Mouse (Mus musculus) CD4-positive, CD25-positive, alpha-beta regulatory T cell, adult 2 months (primary cell): Measurements from ENCODE around the gene Olfr878.

ENCODE experiments used
- DNase-seq: peaks from one replicate; pipeline ENCODE4 v3.0.0-alpha.2; 2012; ENCODE audit warnings: low read depth, low spot score

Olfr878 gene

DNA sequence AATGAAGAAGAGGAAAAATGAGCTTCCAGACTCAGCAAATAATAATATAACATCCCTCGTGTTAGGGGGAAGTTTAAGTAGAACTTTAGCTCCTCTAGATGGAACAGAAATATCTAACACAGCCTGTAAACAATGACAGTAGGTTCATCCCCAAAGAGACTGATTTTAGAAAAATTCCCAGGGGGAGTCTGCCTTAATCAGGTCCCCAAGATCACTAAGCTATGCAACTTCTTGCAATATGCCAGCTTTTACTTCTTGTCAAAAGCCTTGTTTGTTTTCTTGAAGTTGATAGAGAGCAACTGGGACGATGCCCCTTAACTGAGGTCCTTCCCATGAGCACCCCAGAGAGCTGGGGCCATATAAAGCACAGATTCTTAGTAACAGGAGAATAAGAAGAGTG, at the start of gene Olfr878:
TSS of gene Olfr878 (plus strand) at position 301 of the 400 bp plus-strand sequence.
- no peak for DNase-seq

GRCm38 (mm10) chr9:37870246-37870645, 47.4 kb upstream of the Olfr878 start:
- no peak for DNase-seq

DNA sequence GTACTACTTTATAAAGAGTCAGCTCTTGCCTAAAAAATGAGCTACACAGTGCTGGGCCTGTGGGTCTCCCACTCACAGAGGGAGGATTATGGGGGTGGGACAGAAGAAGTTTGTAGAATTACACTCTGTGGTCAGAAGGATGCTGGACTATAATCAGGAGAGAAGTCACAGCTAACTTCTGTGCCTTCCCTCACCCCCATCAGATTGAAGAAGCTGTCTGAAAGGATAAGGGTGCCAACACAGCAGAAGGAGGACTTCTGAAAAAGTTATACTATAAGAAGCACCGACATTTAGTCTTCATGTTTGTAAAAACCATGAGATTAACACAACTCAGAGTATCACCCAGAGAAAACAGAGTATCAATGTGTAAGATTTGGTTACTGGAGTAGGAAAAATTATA, 46.5 kb upstream of the Olfr878 start:
- DNase-seq: no peak

DNA sequence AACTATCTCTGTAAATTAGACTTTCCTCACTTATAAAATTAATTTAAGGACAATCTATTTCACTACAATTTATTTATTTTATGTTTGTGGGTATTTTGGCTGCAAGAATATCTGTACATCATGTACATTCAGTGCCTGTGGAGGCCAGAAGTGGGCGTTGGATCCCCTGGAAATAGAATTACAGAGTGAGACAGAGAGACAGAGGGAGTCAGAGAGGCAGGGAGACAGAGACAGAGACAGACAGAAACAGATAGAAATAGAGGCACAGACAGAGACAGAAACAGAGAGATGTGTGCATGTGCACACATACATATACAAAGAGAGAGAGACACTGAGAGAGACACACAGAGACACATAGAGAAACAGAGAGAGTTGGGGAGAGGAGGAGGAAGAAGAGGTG, 46.1 kb upstream of the Olfr878 start:
- no peak for DNase-seq

DNA sequence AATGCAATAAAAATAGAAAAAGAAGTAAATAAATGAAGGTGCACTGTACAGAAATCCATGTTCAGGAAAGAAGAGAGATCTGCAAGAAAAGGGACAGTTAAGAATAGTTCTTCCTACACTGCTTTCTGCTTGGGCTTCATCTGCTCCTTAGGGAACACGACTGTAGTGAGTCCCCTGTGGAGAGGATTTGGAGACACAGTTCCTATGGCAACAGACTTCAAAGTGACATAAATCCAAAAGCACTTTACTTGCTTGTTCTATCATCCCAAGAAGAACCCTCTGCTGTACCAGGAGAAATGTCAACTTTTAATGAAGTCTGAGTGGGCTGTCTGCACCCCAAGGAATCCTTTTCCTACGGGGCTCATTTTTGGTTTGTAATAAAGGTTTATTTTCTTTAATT, 26.7 kb upstream of the Olfr878 start:
- no peak for DNase-seq

GRCm38 (mm10) chr9:37896661-37897060, 21.0 kb upstream of the Olfr878 start, which contains the start of gene Olfr145:
Olfr145 (plus strand) TSS chr9:37896724.
- DNase-seq: no peak

DNA sequence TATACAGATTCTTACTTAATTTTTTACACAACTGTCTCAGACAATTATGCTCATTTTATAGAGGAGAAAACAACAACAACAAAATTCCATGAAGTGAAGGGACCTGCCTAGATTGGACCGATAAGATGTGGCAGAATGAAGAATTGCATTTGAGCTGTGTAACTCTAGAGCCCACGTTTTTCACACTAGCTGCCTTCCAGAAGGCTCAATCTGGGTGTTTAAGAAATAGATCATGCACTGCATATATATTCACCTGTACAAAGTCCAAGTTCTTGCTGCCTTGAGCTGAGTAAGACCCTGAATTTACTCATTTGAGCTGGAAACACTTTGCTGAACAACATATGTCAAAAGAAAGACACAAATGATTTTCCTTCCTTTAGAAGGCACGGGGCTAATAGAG, 12.1 kb upstream of the Olfr878 start:
- DNase-seq: no peak

DNA sequence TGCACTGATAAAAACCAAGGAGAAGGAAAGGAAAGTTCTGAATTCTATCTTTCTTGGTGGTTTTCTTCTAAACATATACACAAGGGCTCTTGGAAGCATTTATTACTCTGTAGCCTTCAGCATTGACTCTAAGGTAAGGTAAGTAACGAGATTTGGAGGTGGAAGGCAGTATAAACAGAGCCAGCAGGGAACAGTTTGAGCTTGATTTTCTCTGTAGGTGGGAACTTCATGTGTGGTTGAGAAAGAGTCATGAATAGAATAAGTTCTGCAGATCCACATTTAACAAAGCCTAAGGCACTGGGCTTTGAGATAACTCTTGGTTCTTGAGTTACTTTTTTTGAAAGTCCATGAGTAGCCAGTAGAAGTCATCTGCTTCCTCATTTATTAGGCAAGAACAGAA, 378 bp downstream of the Olfr878 start:
- no peak for DNase-seq

DNA sequence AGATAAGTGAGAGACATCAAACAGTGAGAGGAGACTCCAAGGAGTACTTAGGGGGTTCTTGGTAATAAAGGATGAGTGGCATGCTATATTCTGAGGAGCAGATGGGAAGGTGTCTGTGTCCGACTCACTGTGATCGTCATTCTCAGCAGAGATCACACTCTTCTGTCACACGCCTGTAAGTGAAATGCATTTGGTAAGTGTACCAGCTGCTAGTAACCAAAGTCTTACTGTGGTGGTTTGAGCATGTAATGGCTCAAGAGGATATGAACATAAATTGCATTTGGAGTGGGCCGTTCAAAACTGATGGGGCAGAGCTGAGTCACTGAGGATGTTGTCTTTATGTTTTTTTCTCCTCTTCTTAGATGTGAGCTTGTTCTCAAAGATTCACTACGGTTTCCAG, 6.6 kb downstream of the Olfr878 start:
- no peak for DNase-seq

DNA sequence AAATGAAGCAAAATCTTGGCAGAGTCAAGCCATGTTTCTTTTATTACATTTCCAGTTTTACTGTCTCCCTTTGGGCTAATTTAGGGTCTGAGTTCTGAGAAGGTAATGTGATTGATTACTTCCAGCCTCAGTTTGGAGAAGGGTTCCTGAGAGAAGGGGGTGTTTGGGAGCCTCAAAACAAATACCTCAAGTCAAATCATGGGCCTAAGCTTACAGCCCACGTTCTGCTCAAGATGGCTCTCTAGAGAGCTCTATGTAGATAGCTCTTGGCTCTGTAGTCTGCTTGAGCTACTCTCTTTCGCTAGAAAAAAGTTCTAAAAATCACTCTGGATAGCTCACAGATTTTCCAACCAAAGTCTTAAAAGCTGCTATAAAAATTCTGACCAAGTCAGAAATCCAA, 7.8 kb downstream of the Olfr878 start:
- no peak for DNase-seq

DNA sequence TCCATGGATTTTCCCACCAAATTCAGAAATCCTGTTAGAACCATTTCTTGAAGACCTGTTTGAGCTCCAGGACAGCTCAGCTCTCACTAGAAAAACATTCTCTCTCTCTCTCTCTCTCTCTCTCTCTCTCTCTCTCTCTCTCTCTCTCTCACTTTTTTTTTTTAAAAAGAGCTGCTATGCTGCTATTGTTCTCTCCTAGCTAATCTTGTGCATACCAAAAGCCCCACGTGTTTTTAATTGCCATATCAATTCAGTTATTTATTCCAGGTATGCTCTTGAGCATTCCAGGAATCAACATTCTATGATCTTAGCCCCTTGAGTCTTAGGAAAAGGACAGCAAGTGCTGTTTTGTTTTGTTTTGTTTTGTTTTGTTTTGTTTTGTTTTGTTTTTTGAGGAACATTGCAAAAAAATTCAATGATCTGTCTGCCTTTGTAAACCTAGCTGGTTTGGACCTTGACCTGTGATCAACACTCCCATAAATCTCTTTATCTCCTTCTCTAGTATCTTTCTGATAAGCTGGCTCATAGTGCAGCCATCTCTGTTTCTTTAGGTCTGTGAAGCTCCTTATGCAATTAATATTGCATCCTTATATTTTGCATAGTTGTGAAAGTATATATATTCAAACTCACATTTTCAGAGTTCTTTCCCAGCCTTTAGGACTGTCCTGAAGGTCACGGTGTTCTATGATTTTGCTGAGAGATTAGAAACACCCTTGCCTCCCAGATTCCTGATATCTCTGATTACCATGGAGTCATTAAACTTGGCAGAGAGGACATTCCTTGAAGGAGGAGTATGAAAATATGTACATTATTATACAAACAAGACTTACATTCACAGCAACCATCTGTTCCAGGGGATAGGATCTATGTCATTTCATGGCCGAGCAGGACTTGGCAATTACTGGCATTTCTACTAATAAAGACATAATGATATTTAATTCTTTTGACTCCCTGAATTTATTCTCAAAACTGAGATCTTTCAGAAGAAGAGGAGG, 8.7 kb downstream of the Olfr878 start:
- DNase-seq: no peak

DNA sequence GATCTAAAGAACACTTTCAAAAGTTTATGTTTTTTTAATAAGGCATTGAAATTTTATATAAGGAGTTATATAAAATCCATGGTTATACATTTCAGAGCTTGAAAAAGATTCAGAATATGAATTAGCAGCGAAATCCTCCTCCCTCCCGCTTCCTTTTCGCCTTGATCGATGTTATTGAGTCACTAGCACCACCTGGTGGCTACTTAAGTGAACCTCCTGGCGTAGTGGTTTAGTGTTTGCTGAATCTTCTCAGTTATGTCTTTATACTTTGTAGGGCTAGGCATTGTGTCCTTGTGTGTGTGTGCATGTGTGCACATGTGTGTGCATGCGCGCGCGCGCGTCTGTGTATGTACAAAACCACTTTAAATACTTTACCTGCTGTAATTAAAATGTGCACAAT, 14.9 kb downstream of the Olfr878 start:
- peak; percentile 57 for DNase-seq

GRCm38 (mm10) chr9:37934146-37934545, 16.5 kb downstream of the Olfr878 start:
- DNase-seq: no peak

DNA sequence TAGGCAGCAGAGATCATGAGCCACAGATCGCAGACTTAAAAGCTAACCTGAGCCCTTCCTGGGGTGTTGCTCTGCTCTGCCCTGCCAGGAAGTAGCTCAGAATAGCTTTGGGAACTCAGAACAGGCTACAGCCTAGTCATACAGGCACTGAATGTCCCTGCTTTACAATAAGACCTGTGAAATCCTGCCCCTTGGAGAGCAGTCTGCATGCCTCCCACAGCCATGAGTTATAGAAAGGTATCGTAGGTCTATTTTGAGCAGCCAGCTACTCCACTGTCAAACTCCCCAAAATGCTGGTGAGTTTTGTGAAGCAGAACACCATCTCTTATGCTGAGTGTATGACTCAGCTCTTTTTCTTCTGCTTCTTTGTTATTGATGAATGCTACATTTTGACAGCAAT, 23.5 kb downstream of the Olfr878 start:
- no peak for DNase-seq
